Mouse (Mus musculus) heart, postnatal 0 days (tissue): ENCODE data around the gene Ntrk3. TPM values are rescaled to one million over a fixed set of nuclear protein-coding genes. Genes with fewer than 3 reads are reported as not detected.

ENCODE experiments used
- ATAC-seq: fragments of 200-750 bp; cut with Nextera tagmentation; 2 replicates; pipeline ENCODE4 v1.8.0; 2017; ENCODE audit warnings: low read depth, moderate number of reproducible peaks, moderate library complexity; ENCODE audit not compliant: insufficient read depth
- DNase-seq: peaks from one replicate; pipeline ENCODE4 v3.0.0-alpha.2; 2016; ENCODE audit warnings: low spot score
- H3K27ac ChIP-seq: fragments of 300-500 bp; sonication (generic); 2 replicates; pipeline ENCODE4 v1.5.1; 2014; ENCODE audit warnings: low read depth, mild to moderate bottlenecking
- H3K27me3 ChIP-seq: fragments of 300-500 bp; sonication (generic); 2 replicates; pipeline ENCODE4 v1.6.1; 2014; ENCODE audit warnings: low read length, mixed read lengths; ENCODE audit not compliant: control insufficient read depth, insufficient read depth
- H3K36me3 ChIP-seq: fragments of 300-500 bp; sonication (generic); replicated peaks from 2 replicates; pipeline ENCODE4 v1.6.1; 2014; ENCODE audit warnings: low read length, mixed read lengths; ENCODE audit not compliant: control insufficient read depth, insufficient read depth
- H3K4me1 ChIP-seq: fragments of 300-500 bp; sonication (generic); 2 replicates; pipeline ENCODE4 v1.6.1; 2014; ENCODE audit warnings: antibody characterized with exemption; ENCODE audit not compliant: control insufficient read depth, insufficient read depth
- H3K4me2 ChIP-seq: fragments of 300-500 bp; sonication (generic); 2 replicates; pipeline ENCODE4 v1.6.1; 2014; ENCODE audit warnings: low read depth, mild to moderate bottlenecking, low read length, moderate library complexity
- H3K4me3 ChIP-seq: fragments of 300-500 bp; sonication (generic); 2 replicates; pipeline ENCODE4 v1.5.1; 2014; ENCODE audit warnings: low read depth, low read length
- H3K9ac ChIP-seq: fragments of 300-500 bp; sonication (generic); replicated peaks from 2 replicates; pipeline ENCODE4 v1.6.1; 2014; ENCODE audit warnings: low read depth, low read length, mixed read lengths
- H3K9me3 ChIP-seq: fragments of 300-500 bp; sonication (generic); replicated peaks from 2 replicates; pipeline ENCODE4 v1.6.1; 2016; ENCODE audit warnings: low read length; ENCODE audit not compliant: control insufficient read depth
- CTCF ChIP-seq: IDR thresholded peaks from 2 replicates; pipeline ENCODE4 v1.5.1; 2016; ENCODE audit warnings: antibody characterized with exemption, control low read depth, low read depth
- EP300 ChIP-seq: IDR thresholded peaks from 2 replicates; pipeline ENCODE4 v1.6.1; 2016; ENCODE audit warnings: antibody characterized with exemption, low read depth
- whole genome bisulfite sequencing: fragments of 180-500 bp; shearing (Covaris S2); extraction: QIAGEN DNeasy Blood & Tissue Kit; methylation state at CpG from one replicate; pipeline ENCODE4 v1.1.7; 2014; 5-methylcytosine and 5-hydroxymethylcytosine counted together
- polyA plus RNA-seq: library from polyadenylated mRNA; unstranded; fragments of >200 nt; fragmentation: Nextera tagmentation; extraction: Ambion mirVana; gene quantifications from 2 replicates; pipeline ENCODE4 v1.2.1, GENCODE M21; 2015
- total RNA-seq: library from RNA; depleted of rRNA; stranded (reverse); fragments of >200 nt; gene quantifications from 2 replicates; pipeline ENCODE4 v1.2.3, GENCODE M21; 2014; ENCODE audit warnings: low replicate concordance

Gene Ntrk3
- total and polyA plus RNA-seq, 2 experiments from 2014 or later: 1.1 to 4.2 TPM

GRCm38 (mm10) chr7:78378306-78378705 lies 359.5 kb downstream of the Ntrk3 start:
- WGBS: 61% methylated on average over 2 of the region's 2 CpGs
- Histone ChIP-seq H3K9ac (no peak overlapping the region), H3K27ac (no peak overlapping the region), H3K27me3 (no peaks in the 10 kb centered on the region), H3K4me3 (no peak overlapping the region), H3K4me1 (no peaks in the 10 kb centered on the region), H3K36me3 (no peaks in the 10 kb centered on the region), H3K9me3 (no peaks in the 10 kb centered on the region), H3K4me2 (no peak overlapping the region)
- no peak for DNase-seq
- ATAC-seq: no peak
- TF ChIP-seq CTCF: no peak
- no peak for TF ChIP-seq EP300

- 46% methylated on average over 4 of the region's 4 CpGs for WGBS
- Histone ChIP-seq H3K4me3 (no peak overlapping the region), H3K27ac (no peak overlapping the region), H3K4me2 (no peak overlapping the region), H3K27me3 (no peaks in the 10 kb centered on the region), H3K9ac (no peak overlapping the region), H3K4me1 (no peaks in the 10 kb centered on the region), H3K36me3 (no peaks in the 10 kb centered on the region), H3K9me3 (no peaks in the 10 kb centered on the region)
- TF ChIP-seq EP300: no peak
- TF ChIP-seq CTCF: no peak
- DNase-seq: no peak
- ATAC-seq: no peak
These were observed 360.9 kb downstream of the Ntrk3 start for GRCm38 (mm10) chr7:78376875-78377274.

- Histone ChIP-seq H3K9ac (no peak overlapping the region), H3K4me2 (no peak overlapping the region), H3K27me3 (no peaks in the 10 kb centered on the region), H3K36me3 (no peaks in the 10 kb centered on the region), H3K4me3 (no peak overlapping the region), H3K4me1 (no peaks in the 10 kb centered on the region), H3K27ac (no peak overlapping the region), H3K9me3 (no peaks in the 10 kb centered on the region)
- no peak for ATAC-seq
- WGBS: 55% methylated on average over 8 of the region's 8 CpGs
- TF ChIP-seq EP300 (no peak), CTCF (no peak)
- no peak for DNase-seq
These were observed 376.2 kb downstream of the Ntrk3 start for GRCm38 (mm10) chr7:78361341-78362309.

- TF ChIP-seq CTCF (no peak), EP300 (no peak)
These were observed 390.3 kb downstream of the Ntrk3 start for GRCm38 (mm10) chr7:78347464-78347863.

GRCm38 (mm10) chr7:78333422-78333821 lies 404.4 kb downstream of the Ntrk3 start:
- TF ChIP-seq CTCF (no peak), EP300 (no peak)
- H3K4me3 ChIP-seq: no peak overlapping the region
- H3K27me3 ChIP-seq: no peaks in the 10 kb centered on the region
- H3K9ac ChIP-seq: no peak overlapping the region
- H3K4me2 ChIP-seq: no peak overlapping the region
- ATAC-seq: no peak
- H3K9me3 ChIP-seq: no peaks in the 10 kb centered on the region
- no peak overlapping the region for H3K27ac ChIP-seq
- DNase-seq: no peak
- H3K36me3 ChIP-seq: no peaks in the 10 kb centered on the region
- H3K4me1 ChIP-seq: no peaks in the 10 kb centered on the region

More at GRCm38 (mm10) chr7:78347464-78347863, 390.3 kb downstream of the Ntrk3 start:
- DNase-seq (no peak), ATAC-seq (no peak)
- H3K4me2 ChIP-seq: no peak overlapping the region
- 77% methylated on average over 5 of the region's 5 CpGs for WGBS
- H3K36me3 ChIP-seq: no peaks in the 10 kb centered on the region
- no peaks in the 10 kb centered on the region for H3K27me3 ChIP-seq
- no peak overlapping the region for H3K4me3 ChIP-seq
- H3K4me1 ChIP-seq: no peaks in the 10 kb centered on the region
- no peaks in the 10 kb centered on the region for H3K9me3 ChIP-seq
- no peak overlapping the region for H3K27ac ChIP-seq
- no peak overlapping the region for H3K9ac ChIP-seq
